Mouse (Mus musculus): ENCODE data around the gene Zfp609. TPM values are rescaled to one million over a fixed set of nuclear protein-coding genes. Genes with fewer than 3 reads are reported as not detected.

Gene Zfp609
- total and polyA plus RNA-seq, 3 experiments: 8.7 to 25.5 (median 23.7) TPM

DNA sequence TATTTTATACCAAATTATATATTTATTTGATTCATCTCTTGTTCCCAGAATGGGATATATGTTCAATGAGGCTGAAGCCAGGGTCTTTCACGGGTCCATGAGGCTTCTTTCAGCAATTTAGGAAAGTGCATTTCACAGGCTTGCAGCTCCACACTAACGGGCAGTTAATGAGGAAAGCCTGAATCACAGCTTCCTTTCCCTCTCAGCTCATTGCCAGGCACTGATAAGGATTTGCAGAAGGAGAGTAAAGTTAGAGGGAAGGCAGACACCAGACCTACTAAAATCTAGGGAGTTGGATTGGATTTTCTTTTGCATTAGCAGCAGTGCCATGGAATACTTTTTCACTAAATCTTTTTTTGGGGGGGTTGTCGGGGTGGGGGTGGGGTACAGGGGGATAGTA lies 69.5 kb downstream of the Zfp609 start:
- Histone ChIP-seq H3K27me3 (ENCODE audit: control insufficient read depth, insufficient read depth, low read length) (no peaks in the 10 kb centered on the region), H3K27ac (no peak overlapping the region), H3K4me1 (ENCODE audit: control insufficient read depth, insufficient read depth, low read length) (no peaks in the 10 kb centered on the region; the same call in 1 of the 2 replicates), H3K9ac (ENCODE audit: low read depth, low read length) (no peak overlapping the region), H3K79me2 (replicated peaks; ENCODE audit: control insufficient read depth, insufficient read depth, low read length) (peaks cover 2% of the 10 kb centered on the region; the same call in 1 of the 2 replicates), H3K4me3 (no peak overlapping the region), H3K36me3 (ENCODE audit: control insufficient read depth, insufficient read depth, low read length) (peaks cover 2% of the 10 kb centered on the region)
- WGBS: 30% methylated on average over 3 of the region's 3 CpGs
- no peak for DNase-seq
- TF ChIP-seq POLR2A (IDR thresholded peaks at IDR 0.05; ENCODE audit: insufficient read depth, low read depth, low read length): no peak
- no peak for TF ChIP-seq EP300 (IDR thresholded peaks at IDR 0.05; ENCODE audit: insufficient read depth, low read depth, low read length)
- no peak for TF ChIP-seq CTCF (IDR thresholded peaks at IDR 0.05)
- intact Hi-C loops (cut with DNase I): loop anchor here (5.0 kb wide), 1 partner anchor 79 kb away; no protein-coding TSS in a partner anchor

DNA sequence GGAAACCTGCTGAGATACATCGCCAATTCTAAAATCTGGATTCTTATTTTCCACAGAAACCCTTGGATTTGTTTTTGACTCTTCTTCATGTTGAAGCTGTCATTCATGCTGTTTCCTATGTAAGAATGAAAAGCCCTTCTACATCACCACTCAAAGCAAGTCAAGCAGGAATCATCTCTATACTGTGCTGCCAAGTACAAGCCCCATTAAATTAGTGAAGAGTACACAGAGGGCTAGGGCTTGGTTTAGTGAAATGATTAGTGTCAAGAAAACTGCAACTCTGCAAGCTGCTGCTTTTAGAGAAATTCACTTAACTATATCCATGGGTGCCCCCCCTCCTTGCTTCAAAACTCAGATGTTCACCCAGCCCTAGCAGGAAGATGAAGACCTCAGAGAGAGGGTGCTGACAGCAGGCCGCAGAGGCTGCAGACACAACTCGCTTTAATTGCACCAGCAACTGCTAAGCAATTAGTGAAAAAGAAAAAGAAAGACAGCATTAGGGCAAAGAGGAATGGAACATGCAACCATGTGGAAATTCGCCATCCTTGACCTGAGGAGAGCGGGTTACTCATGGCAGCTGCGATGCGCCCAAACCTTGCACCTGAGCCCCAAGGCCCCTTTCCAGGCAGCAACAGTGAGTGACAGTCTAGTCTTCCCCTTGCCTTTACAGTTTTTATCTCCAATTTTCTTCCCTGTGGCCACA lies 71.5 kb downstream of the Zfp609 start:
- peaks cover 3% of the 10 kb centered on the region; the same call in 1 of the 2 replicates for H3K79me2 ChIP-seq (replicated peaks; ENCODE audit: control insufficient read depth, insufficient read depth, low read length)
- H3K4me3 ChIP-seq: no peak overlapping the region
- intact Hi-C loops (cut with DNase I): loop anchor here (5.0 kb wide), 1 partner anchor 81 kb away; no protein-coding TSS in a partner anchor
- H3K27me3 ChIP-seq (ENCODE audit: control insufficient read depth, insufficient read depth, low read length): no peaks in the 10 kb centered on the region
- peaks cover 2% of the 10 kb centered on the region for H3K36me3 ChIP-seq (ENCODE audit: control insufficient read depth, insufficient read depth, low read length)
- no peak for TF ChIP-seq POLR2A (IDR thresholded peaks at IDR 0.05; ENCODE audit: insufficient read depth, low read depth, low read length)
- TF ChIP-seq EP300 (IDR thresholded peaks at IDR 0.05; ENCODE audit: insufficient read depth, low read depth, low read length): no peak
- TF ChIP-seq CTCF (IDR thresholded peaks at IDR 0.05): no peak
- no peaks in the 10 kb centered on the region; the same call in 1 of the 2 replicates for H3K4me1 ChIP-seq (ENCODE audit: control insufficient read depth, insufficient read depth, low read length)
- no peak overlapping the region for H3K9ac ChIP-seq (ENCODE audit: low read depth, low read length)
- no peak for DNase-seq
- H3K27ac ChIP-seq: no peak overlapping the region
- 98% methylated on average over 7 of the region's 7 CpGs for WGBS

DNA sequence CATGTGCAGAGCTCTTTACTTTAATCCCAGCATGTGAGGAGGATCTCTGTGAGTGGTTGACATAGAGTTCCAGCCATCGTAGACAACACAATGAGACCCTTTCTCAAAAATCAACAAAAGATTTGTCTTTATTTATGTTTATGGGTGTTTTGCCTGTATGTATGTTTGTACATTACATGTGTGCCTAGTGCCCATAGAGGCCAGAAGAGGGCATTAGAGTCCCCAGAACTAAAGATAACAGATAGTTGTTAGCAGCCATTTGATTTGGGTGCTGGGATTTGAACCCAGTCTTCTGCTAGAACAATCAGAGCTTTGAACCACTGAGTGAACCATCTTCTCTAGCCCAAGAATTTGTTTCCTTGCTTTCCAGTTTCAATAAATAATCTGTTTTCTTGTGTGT lies 72.2 kb downstream of the Zfp609 start:
- H3K9ac ChIP-seq (ENCODE audit: low read depth, low read length): no peak overlapping the region
- intact Hi-C loops (cut with DNase I): loop anchor here (5.0 kb wide), 1 partner anchor 82 kb away; no protein-coding TSS in a partner anchor
- H3K4me3 ChIP-seq: no peak overlapping the region
- H3K27ac ChIP-seq: no peak overlapping the region
- TF ChIP-seq POLR2A (IDR thresholded peaks at IDR 0.05; ENCODE audit: insufficient read depth, low read depth, low read length) (no peak), CTCF (IDR thresholded peaks at IDR 0.05) (peak; percentile 42)
- no peaks in the 10 kb centered on the region; the same call in 1 of the 2 replicates for H3K4me1 ChIP-seq (ENCODE audit: control insufficient read depth, insufficient read depth, low read length)
- H3K27me3 ChIP-seq (ENCODE audit: control insufficient read depth, insufficient read depth, low read length): no peaks in the 10 kb centered on the region
- peaks cover 2% of the 10 kb centered on the region for H3K36me3 ChIP-seq (ENCODE audit: control insufficient read depth, insufficient read depth, low read length)
- 94% methylated on average over 1 of the region's 1 CpGs for WGBS
- no peak for DNase-seq
- peaks cover 3% of the 10 kb centered on the region; the same call in 1 of the 2 replicates for H3K79me2 ChIP-seq (replicated peaks; ENCODE audit: control insufficient read depth, insufficient read depth, low read length)

DNA sequence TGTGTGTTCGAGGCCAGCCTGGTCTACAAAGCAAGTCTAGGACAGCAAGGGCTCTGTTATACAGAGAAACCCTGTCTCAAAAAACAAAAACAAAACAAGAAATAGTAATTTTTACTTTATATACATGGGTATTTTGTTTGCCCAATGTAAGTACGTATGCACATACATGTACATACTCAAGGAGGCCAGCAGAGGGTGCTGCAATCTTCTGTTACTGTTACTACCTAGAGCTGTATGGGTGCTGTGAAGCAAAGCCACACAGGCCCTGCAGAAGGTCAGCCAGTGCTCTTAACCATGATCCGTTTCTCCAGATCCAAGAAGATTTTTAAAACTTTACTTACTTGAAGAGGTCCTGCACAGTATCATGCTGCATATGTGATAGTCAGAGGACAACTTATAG lies 74.7 kb downstream of the Zfp609 start:
- no peak overlapping the region for H3K9ac ChIP-seq (ENCODE audit: low read depth, low read length)
- H3K27ac ChIP-seq: no peak overlapping the region
- no peak overlapping the region for H3K4me3 ChIP-seq
- peak; percentile 63 for TF ChIP-seq CTCF (IDR thresholded peaks at IDR 0.05)
- no peak for TF ChIP-seq POLR2A (IDR thresholded peaks at IDR 0.05; ENCODE audit: insufficient read depth, low read depth, low read length)
- TF ChIP-seq EP300 (IDR thresholded peaks at IDR 0.05; ENCODE audit: insufficient read depth, low read depth, low read length): no peak
- intact Hi-C loops (cut with DNase I): no loop called here
- H3K36me3 ChIP-seq (ENCODE audit: control insufficient read depth, insufficient read depth, low read length): peaks cover 2% of the 10 kb centered on the region
- DNase-seq: no peak
- WGBS: 97% methylated on average over 3 of the region's 3 CpGs
- H3K79me2 ChIP-seq (replicated peaks; ENCODE audit: control insufficient read depth, insufficient read depth, low read length): peaks cover 3% of the 10 kb centered on the region; the same call in 1 of the 2 replicates
- H3K4me1 ChIP-seq (ENCODE audit: control insufficient read depth, insufficient read depth, low read length): no peaks in the 10 kb centered on the region
- no peaks in the 10 kb centered on the region for H3K27me3 ChIP-seq (ENCODE audit: control insufficient read depth, insufficient read depth, low read length)

DNA sequence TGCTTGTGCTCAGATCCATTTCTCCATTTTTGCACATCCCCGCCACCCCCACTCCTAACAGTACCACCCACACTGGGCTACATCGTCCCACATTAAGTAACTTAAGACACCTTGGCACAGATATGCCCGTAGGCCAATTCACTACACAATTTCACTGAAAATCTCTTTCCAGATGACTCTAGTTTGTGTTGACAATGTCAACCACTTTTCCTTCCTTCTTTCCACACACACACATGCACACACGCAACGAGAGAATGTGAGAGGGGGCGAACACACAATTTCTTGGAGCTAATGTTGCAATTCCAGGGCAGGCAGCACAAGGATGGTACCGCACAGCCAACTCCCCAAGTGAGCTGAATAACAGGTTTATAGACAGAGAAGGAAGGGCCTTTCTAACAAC lies 75.5 kb downstream of the Zfp609 start:
- intact Hi-C loops (cut with DNase I): no loop called here
- whole genome bisulfite sequencing: 94% methylated on average over 7 of the region's 7 CpGs
- no peak overlapping the region for H3K9ac ChIP-seq (ENCODE audit: low read depth, low read length)
- no peak for DNase-seq
- no peak overlapping the region for H3K4me3 ChIP-seq
- H3K27me3 ChIP-seq (ENCODE audit: control insufficient read depth, insufficient read depth, low read length): no peaks in the 10 kb centered on the region
- H3K36me3 ChIP-seq (ENCODE audit: control insufficient read depth, insufficient read depth, low read length): peaks cover 1% of the 10 kb centered on the region
- H3K79me2 ChIP-seq (replicated peaks; ENCODE audit: control insufficient read depth, insufficient read depth, low read length): peaks cover 3% of the 10 kb centered on the region; the same call in 1 of the 2 replicates
- H3K27ac ChIP-seq: no peak overlapping the region
- no peaks in the 10 kb centered on the region for H3K4me1 ChIP-seq (ENCODE audit: control insufficient read depth, insufficient read depth, low read length)
- TF ChIP-seq CTCF (IDR thresholded peaks at IDR 0.05) (no peak), POLR2A (IDR thresholded peaks at IDR 0.05; ENCODE audit: insufficient read depth, low read depth, low read length) (no peak), EP300 (IDR thresholded peaks at IDR 0.05; ENCODE audit: insufficient read depth, low read depth, low read length) (no peak)

DNA sequence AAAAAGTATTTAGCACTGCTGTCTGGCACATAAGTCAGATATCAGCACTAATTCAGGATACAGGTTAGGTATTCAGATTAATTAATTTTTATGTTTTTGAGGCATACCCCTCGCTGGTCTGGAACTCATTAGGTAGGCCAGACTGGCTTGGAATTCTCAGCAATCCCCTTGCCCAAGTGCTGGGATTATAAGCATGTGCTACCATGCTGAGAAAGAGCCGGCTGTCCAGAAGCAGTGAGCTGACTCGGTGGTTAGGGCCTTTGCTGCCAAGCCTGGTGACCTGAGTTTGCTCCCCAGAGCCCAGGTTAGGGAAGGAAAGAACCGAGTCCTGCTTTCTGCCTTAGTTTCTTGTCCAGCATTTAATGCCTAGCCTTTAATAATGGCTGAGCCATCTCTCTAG lies 79.3 kb downstream of the Zfp609 start:
- Histone ChIP-seq H3K36me3 (ENCODE audit: control insufficient read depth, insufficient read depth, low read length) (peaks cover 5% of the 10 kb centered on the region; the same call in 1 of the 2 replicates), H3K4me3 (no peak overlapping the region), H3K79me2 (replicated peaks; ENCODE audit: control insufficient read depth, insufficient read depth, low read length) (peaks cover 2% of the 10 kb centered on the region; the same call in 1 of the 2 replicates), H3K27ac (no peak overlapping the region), H3K9ac (ENCODE audit: low read depth, low read length) (no peak overlapping the region), H3K27me3 (ENCODE audit: control insufficient read depth, insufficient read depth, low read length) (no peaks in the 10 kb centered on the region), H3K4me1 (ENCODE audit: control insufficient read depth, insufficient read depth, low read length) (peaks cover 6% of the 10 kb centered on the region)
- WGBS: 71% methylated on average over 4 of the region's 4 CpGs
- intact Hi-C loops (cut with DNase I): no loop called here
- no peak for TF ChIP-seq EP300 (IDR thresholded peaks at IDR 0.05; ENCODE audit: insufficient read depth, low read depth, low read length)
- no peak for TF ChIP-seq CTCF (IDR thresholded peaks at IDR 0.05)
- no peak for TF ChIP-seq POLR2A (IDR thresholded peaks at IDR 0.05; ENCODE audit: insufficient read depth, low read depth, low read length)
- no peak for DNase-seq

Measured in heart, adult 2 months (tissue).